Mouse (Mus musculus): ENCODE data around the gene Slc35c1. TPM values are rescaled to one million over a fixed set of nuclear protein-coding genes. Genes with fewer than 3 reads are reported as not detected.

Slc35c1 gene
- polyA plus RNA-seq, 1 experiment from 2014 or later = 27.1 TPM

DNA sequence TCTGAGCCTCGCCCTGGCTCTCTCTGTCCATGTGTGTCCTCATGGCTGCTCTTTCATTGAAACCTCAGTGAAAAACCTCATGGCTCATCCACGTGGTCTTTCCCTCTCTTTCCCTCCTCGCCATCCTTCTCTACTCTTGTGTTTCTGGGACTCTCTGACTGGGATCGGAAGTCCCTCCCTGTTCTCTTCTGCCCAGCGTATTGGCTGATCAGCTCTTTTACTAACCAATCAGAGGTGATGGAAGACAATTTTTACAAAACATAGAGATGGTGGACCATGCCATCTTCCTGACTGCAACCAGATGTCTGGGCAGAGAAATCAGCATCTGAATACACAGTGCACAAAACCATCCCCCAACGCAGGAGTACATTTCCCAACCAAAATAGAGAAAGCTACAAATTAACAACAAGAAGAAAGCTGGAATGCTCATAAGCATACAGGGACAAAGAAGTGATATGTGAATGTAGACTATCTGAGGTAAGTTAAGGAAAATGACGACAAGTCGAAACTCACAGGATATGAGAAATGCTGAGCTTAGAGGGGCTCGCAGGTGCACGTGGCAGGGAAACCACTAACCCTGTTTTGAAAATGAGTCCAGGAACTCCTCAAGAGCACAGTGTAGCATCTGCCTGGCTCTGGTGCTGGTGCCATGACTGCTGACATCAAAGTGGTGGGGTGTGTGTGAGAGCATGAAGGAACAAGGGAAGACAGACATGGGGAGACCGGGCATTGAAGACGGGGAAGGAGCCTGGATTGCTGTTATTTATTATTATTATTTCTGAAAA, 11.7 kb upstream of the Slc35c1 start:
- Histone ChIP-seq H3K36me3 (no peaks in the 10 kb centered on the region), H3K9ac (no peak overlapping the region), H3K4me1 (no peaks in the 10 kb centered on the region), H3K4me2 (no peak overlapping the region), H3K9me3 (no peaks in the 10 kb centered on the region), H3K4me3 (replicated peaks) (no peak overlapping the region), H3K27ac (no peak overlapping the region), H3K27me3 (replicated peaks) (no peaks in the 10 kb centered on the region)
- 82% methylated on average over 12 of the region's 12 CpGs for WGBS
- no peak for ATAC-seq (ENCODE audit: insufficient read depth, low FRiP score, low read depth)

DNA sequence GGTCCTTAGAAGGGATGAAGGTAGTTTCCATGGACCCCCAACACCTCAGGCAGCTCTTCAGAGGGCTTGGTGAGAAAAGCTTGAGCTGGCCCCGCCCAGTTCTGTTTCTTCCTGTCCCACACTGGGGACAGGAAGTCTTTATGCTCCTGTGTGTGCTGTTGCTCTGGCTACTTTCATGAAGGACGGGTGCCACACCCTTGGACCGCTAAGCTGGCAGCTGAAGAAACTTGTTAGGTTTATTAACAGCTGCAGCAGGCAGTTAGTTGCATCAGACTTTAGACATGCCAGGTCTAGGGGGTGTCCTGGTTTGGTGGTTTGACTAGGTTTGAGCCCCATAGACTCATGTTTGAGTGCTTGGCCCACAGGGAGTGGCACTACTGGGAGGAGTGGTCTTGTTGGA, 4.4 kb upstream of the Slc35c1 start:
- ATAC-seq (ENCODE audit: insufficient read depth, low FRiP score, low read depth) = no peak
- WGBS = 73% methylated on average over 3 of the region's 3 CpGs
- H3K27me3 ChIP-seq (replicated peaks) = no peaks in the 10 kb centered on the region; the same call in 1 of the 2 replicates

DNA sequence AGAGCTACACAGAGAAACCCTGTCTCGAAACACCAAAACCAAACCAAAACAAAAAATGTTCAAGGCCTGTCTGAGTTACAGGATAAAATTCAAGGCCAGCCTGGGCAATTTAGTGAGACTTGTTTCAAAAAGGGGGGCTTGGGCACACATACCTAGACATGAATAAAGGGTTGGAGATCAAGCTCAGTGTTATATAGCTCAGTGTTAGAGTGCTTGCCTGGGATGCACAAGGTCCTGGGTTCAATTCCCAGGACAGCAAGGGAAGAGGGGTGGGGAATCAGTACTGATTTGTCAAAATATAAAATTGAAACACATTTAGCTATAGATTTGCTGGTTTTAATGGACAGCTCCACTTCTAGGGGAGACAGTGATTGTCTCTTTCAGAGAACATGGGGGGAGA, 877 bp upstream of the Slc35c1 start:
- H3K4me2 ChIP-seq = no peak overlapping the region
- H3K4me3 ChIP-seq (replicated peaks) = no peak overlapping the region
- no peaks in the 10 kb centered on the region; the same call in 1 of the 2 replicates for H3K27me3 ChIP-seq (replicated peaks)
- H3K36me3 ChIP-seq = no peaks in the 10 kb centered on the region
- H3K9ac ChIP-seq = no peak overlapping the region
- 81% methylated on average over 1 of the region's 1 CpGs for WGBS
- H3K4me1 ChIP-seq = peaks cover 30% of the 10 kb centered on the region
- ATAC-seq (ENCODE audit: insufficient read depth, low FRiP score, low read depth) = no peak
- H3K9me3 ChIP-seq = no peaks in the 10 kb centered on the region
- no peak overlapping the region for H3K27ac ChIP-seq

More for the DNA sequence above, 4.4 kb upstream of the Slc35c1 start:
- peaks cover 5% of the 10 kb centered on the region; the same call in 1 of the 2 replicates for H3K4me1 ChIP-seq
- H3K9me3 ChIP-seq = no peaks in the 10 kb centered on the region
- H3K36me3 ChIP-seq = no peaks in the 10 kb centered on the region
- H3K4me2 ChIP-seq = no peak overlapping the region
- no peak overlapping the region for H3K27ac ChIP-seq
- no peak overlapping the region for H3K4me3 ChIP-seq (replicated peaks)
- no peak overlapping the region for H3K9ac ChIP-seq

DNA sequence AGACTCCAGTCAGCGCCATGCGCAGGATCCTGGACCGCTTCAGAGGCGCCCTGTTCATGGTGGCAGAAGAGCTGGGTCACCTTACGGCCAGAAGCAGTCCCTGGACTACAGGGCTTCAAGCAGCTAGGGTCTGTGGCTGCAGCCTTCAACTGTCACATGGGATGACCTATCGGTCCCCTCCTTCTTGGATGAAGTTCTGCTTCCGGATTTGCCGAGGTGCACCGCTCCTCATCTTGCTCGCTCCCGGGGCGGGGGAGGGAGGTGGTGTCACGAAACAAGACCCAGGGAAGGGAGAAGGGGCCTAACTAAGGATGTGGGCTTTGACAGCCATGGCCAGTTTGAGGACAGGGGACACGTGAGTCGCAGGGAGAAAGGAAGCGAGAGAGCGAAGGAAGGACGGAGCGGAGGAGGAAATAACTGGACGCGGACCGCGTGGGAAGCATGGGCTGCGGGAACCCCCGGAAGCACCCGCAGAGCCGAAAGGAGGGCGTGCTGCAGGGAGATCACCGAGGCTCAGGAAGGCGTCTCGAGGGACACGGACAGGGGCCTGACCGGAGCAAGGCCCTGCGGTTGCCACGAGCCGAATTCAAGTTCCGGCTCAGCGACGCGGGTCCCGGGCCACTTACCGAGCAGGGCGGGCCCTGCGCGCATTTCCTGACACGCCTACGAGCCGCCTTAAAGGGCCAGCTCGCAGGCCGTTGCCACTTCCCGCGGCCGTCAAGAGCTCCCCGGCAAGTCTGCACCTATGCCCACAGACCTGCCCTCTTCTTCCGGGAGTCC, 1.0 kb downstream of the Slc35c1 start:
- Histone ChIP-seq H3K4me3 (replicated peaks) (peak overlapping the region; percentile 79), H3K27ac (peak overlapping the region; percentile 57; the same call in 1 of the 2 replicates), H3K9me3 (no peaks in the 10 kb centered on the region), H3K36me3 (no peaks in the 10 kb centered on the region), H3K27me3 (replicated peaks) (no peaks in the 10 kb centered on the region; the same call in 1 of the 2 replicates), H3K4me1 (peaks cover 30% of the 10 kb centered on the region), H3K9ac (peak overlapping the region; percentile 54), H3K4me2 (peak overlapping the region; percentile 94)
- ATAC-seq (ENCODE audit: insufficient read depth, low FRiP score, low read depth) = peak; percentile 87
- WGBS = under 1% methylated on average over 55 of the region's 55 CpGs

DNA sequence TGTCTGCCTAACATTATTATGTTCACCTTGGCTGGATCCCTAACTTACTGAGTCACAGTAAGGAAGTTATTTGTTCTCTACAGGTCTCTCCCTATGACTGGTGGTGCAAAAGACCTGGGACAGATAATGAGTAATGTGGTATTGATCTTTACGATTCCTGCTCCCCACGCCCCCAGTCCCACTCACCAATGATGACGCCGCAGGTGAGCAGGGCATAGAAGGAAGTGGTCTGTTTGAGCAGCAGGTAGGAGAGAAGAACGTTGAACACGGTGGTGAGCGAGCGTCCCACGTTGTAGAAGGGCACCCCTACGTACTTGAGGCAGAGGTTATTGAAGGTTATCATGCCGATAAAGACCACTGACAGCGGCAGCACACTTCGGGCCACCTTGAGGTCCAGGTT, 1.9 kb downstream of the Slc35c1 start:
- Histone ChIP-seq H3K9ac (peak overlapping the region; percentile 54; the same call in 1 of the 2 replicates), H3K27ac (no peak overlapping the region), H3K4me2 (peak overlapping the region; percentile 94), H3K4me1 (peaks cover 30% of the 10 kb centered on the region), H3K4me3 (replicated peaks) (peak overlapping the region; percentile 79), H3K9me3 (no peaks in the 10 kb centered on the region), H3K36me3 (peaks cover 6% of the 10 kb centered on the region; the same call in 1 of the 2 replicates), H3K27me3 (replicated peaks) (no peaks in the 10 kb centered on the region; the same call in 1 of the 2 replicates)
- 49% methylated on average over 13 of the region's 13 CpGs for WGBS
- no peak for ATAC-seq (ENCODE audit: insufficient read depth, low FRiP score, low read depth)

DNA sequence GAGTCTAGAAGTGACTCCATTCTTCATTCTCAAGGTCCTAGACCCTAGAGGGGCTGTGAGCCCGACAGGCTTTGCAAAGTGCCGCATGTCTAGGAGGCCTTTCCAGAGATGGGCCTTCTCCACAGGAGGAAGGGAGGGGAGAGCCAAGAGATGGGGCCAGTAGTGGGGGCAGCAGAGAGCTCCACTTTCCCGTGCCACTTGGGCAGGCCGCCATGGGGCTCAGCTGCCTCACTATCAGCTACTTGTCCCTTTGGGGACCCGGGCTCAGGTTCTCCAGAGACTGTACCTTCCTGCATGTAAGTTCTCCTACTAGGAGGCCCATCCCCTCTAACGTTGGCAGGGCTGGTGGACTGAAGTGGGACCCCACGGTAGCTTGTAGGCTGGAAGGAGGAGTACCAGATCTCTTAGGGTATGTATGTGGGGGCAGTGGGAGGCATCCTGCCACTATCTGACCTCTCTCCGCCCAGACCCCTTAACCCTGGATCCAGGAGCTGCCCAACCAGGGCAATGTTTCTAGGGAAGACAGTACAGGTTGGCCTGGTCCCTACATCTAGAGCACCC, 3.3 kb downstream of the Slc35c1 start:
- Histone ChIP-seq H3K27ac (no peak overlapping the region), H3K4me2 (peak overlapping the region; percentile 94), H3K4me1 (peaks cover 30% of the 10 kb centered on the region), H3K36me3 (peaks cover 7% of the 10 kb centered on the region; the same call in 1 of the 2 replicates), H3K27me3 (replicated peaks) (no peaks in the 10 kb centered on the region; the same call in 1 of the 2 replicates), H3K9me3 (no peaks in the 10 kb centered on the region), H3K9ac (no peak overlapping the region), H3K4me3 (replicated peaks) (no peak overlapping the region)
- ATAC-seq (ENCODE audit: insufficient read depth, low FRiP score, low read depth) = no peak
- WGBS = 60% methylated on average over 8 of the region's 8 CpGs

DNA sequence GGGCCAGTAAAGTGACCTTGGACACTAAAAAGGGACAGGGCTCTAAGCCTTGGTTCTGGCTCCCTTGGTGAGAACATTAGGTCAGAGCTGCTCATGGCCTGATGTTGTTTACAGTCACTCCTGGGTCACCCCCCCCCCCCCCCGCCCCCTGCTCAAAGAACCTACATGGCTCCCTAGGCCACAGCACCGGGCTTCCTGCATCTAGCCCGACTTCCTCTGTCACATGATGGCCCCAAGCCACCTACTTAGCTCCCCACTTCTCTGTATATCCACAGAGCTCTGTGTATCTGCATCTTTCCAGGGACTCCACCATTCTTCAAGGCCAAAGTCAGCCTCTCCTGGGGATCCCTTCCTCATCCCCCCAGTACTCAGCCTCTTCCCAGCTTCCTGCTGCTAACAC, 4.6 kb downstream of the Slc35c1 start:
- Histone ChIP-seq H3K27ac (no peak overlapping the region), H3K4me1 (peaks cover 30% of the 10 kb centered on the region), H3K9me3 (no peaks in the 10 kb centered on the region), H3K4me2 (no peak overlapping the region), H3K9ac (no peak overlapping the region), H3K4me3 (replicated peaks) (no peak overlapping the region), H3K36me3 (peaks cover 7% of the 10 kb centered on the region; the same call in 1 of the 2 replicates), H3K27me3 (replicated peaks) (no peaks in the 10 kb centered on the region; the same call in 1 of the 2 replicates)
- no peak for ATAC-seq (ENCODE audit: insufficient read depth, low FRiP score, low read depth)
- 18% methylated on average over 3 of the region's 3 CpGs for WGBS

DNA sequence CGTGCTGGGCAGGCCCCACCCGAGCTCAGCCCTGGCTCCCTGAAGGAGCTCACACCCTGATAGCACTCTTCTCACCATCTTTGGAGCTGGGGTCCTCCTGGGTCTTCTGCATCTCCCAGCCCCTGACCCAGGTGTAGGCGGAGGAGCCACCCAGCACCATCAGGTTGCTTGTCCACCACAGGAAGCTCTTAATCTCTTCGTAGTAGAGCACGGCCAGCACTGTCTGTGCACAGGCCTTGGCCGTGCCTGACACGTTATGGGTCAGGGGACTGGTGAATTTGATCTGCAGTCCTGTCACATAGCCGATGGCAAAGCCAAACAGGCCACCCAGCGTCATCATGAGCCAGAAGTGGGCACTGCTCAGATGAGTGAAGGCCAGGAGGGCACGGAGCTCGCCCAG, 6.2 kb downstream of the Slc35c1 start:
- Histone ChIP-seq H3K36me3 (peaks cover 7% of the 10 kb centered on the region; the same call in 1 of the 2 replicates), H3K4me3 (replicated peaks) (no peak overlapping the region), H3K27ac (no peak overlapping the region), H3K9me3 (no peaks in the 10 kb centered on the region), H3K4me1 (peaks cover 25% of the 10 kb centered on the region), H3K27me3 (replicated peaks) (no peaks in the 10 kb centered on the region), H3K4me2 (no peak overlapping the region), H3K9ac (no peak overlapping the region)
- 91% methylated on average over 11 of the region's 11 CpGs for WGBS
- ATAC-seq (ENCODE audit: insufficient read depth, low FRiP score, low read depth) = no peak

DNA sequence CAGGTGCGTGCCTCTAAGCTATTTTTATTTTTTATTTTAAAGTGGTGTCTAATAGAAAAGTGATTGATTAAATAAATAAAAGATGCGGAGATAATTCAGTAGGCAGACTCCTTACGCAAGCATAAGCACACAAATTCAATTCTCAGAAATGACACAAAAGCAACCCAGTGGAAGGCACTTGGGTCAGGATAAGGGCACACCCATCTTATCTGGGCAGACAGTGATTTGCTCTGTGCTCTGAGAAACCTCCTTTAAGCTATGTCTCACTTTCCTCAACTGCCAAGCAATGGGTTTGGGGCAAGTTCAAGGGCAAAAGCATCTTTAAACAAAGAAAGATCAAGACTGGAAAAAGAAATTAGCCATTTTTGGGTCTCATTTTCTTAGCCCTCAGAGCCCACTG, 9.2 kb downstream of the Slc35c1 start:
- Histone ChIP-seq H3K36me3 (peaks cover 7% of the 10 kb centered on the region; the same call in 1 of the 2 replicates), H3K9me3 (no peaks in the 10 kb centered on the region), H3K4me3 (replicated peaks) (no peak overlapping the region), H3K4me2 (no peak overlapping the region), H3K27me3 (replicated peaks) (no peaks in the 10 kb centered on the region), H3K4me1 (no peaks in the 10 kb centered on the region; the same call in 1 of the 2 replicates), H3K27ac (no peak overlapping the region), H3K9ac (no peak overlapping the region)
- ATAC-seq (ENCODE audit: insufficient read depth, low FRiP score, low read depth) = no peak
- 83% methylated on average over 3 of the region's 3 CpGs for WGBS

DNA sequence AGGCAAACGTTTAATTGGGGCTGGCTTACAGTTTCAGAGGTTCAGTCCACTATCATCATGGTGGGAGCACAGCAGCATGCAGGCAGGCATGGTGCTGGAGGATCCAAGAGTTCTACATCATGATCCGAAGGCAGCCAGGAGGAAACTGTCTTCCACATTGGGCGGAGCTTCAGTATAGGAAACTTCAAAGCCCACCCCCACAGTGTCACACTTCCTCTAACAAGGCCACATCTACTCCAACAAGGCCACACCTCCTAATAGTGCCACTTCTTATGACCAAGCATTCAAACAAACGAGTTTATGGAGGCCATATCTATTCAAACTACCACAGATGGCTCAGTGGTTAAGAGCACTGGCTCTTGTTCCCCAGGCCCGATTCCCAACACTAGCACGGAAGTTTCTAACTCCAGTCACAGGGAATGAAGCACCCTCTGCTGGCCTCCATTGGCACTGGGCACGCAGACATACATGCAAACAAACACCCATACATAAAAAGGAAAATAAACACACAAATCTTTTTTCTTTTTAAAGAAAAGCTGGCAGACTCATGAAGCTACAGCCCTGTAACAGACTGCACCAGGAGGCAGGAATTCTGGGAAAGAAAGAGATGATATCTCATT, 13.1 kb downstream of the Slc35c1 start:
- H3K9me3 ChIP-seq = no peaks in the 10 kb centered on the region
- 68% methylated on average over 7 of the region's 7 CpGs for WGBS
- no peak overlapping the region for H3K4me2 ChIP-seq
- H3K27me3 ChIP-seq (replicated peaks) = no peaks in the 10 kb centered on the region
- no peak for ATAC-seq (ENCODE audit: insufficient read depth, low FRiP score, low read depth)
- H3K27ac ChIP-seq = no peak overlapping the region
- H3K9ac ChIP-seq = no peak overlapping the region
- H3K36me3 ChIP-seq = no peaks in the 10 kb centered on the region
- 0 out of 2 replicates have a peak, but pooled peaks cover 5% of the 10 kb centered on the region for H3K4me1 ChIP-seq
- H3K4me3 ChIP-seq (replicated peaks) = no peak overlapping the region

DNA sequence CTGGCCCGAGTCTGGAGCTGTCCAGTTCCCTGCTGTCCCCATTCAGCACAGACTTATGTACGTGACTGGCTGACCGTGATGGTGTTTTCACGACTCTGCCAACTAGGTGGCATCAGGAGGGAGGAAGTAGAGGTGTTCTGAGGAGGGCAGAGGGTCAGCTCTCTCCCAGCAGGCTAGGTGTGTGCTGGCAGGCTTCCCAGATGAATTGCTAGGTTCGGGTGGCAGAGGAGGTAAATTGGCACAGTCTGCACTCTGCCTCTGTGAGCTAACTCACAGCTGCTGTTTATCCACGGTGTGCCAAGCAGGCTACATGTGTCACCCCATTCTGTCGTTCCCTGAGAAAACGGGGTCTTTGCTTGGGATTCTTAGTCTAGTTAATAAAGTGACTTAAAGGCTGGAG, 13.7 kb downstream of the Slc35c1 start:
- Histone ChIP-seq H3K9me3 (no peaks in the 10 kb centered on the region), H3K27me3 (replicated peaks) (no peaks in the 10 kb centered on the region), H3K4me3 (replicated peaks) (no peak overlapping the region), H3K9ac (no peak overlapping the region), H3K4me1 (0 out of 2 replicates have a peak, but pooled peaks cover 5% of the 10 kb centered on the region), H3K4me2 (no peak overlapping the region), H3K36me3 (no peaks in the 10 kb centered on the region), H3K27ac (no peak overlapping the region)
- WGBS = 78% methylated on average over 8 of the region's 8 CpGs
- ATAC-seq (ENCODE audit: insufficient read depth, low FRiP score, low read depth) = no peak
